Comparison of ENCODE assay signal across 24 mouse cellular contexts in the genomic region with DNA sequence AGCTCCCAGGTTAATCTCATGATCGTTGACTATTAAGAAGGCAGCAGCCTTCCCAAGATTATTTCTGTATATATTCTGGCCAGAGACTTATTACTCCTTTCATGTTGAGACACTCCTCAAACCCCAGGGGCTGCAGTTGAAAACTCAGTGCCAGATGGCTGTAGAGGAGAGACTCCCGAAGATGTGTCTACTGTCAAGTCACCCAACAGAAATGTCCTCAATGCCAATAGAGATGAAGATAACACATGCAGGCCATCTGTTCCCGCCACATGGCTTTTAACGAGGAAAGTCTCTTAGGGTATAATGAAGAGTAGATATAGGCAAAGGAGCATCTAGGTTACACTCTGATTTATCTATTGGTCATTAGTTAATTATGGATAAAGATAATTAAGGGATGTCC.
A peak's percentile ranks its signal among the peaks of the same experiment; 100 is the strongest.
DNase-seq lines count a peak whose midpoint lies in the region; ATAC-seq and TF ChIP-seq lines count a peak whose summit lies in the region.
"Had no signal": no experiment of that assay in that cellular context is flagged by ENCODE, and none has a peak within 500 bp of the region (broad histone marks: within the 10 kb centered on the region; RNA-seq: fewer than 3 reads in every experiment).

No protein-coding gene starts in this region.

- no peaks in the 10 kb centered on the region for H3K4me1 ChIP-seq in hindbrain, embryonic 11.5 days (replicated peaks; ENCODE audit: control insufficient read depth, insufficient read depth, low read length)
- no peaks in the 10 kb centered on the region for H3K4me1 ChIP-seq in hindbrain, embryonic 16.5 days (ENCODE audit: control insufficient read depth, insufficient read depth, low read depth, low read length)
- no peaks in the 10 kb centered on the region for H3K4me1 ChIP-seq in forebrain, postnatal 0 days (ENCODE audit: insufficient read depth)
- H3K4me1 ChIP-seq: embryonic facial prominence, embryonic 12.5 days; limb, embryonic 15.5 days; liver, embryonic 15.5 days; midbrain, embryonic 12.5 days; neural tube, embryonic 12.5 days; stomach, embryonic 15.5 days had no signal

- H3K27me3 ChIP-seq in hindbrain, embryonic 11.5 days (ENCODE audit: control insufficient read depth, insufficient read depth, low read length): no peaks in the 10 kb centered on the region
- H3K27me3 ChIP-seq in hindbrain, embryonic 16.5 days (replicated peaks; ENCODE audit: control insufficient read depth, insufficient read depth, low read length): no peaks in the 10 kb centered on the region
- H3K27me3 ChIP-seq in forebrain, postnatal 0 days (ENCODE audit: insufficient read depth, low read length): no peaks in the 10 kb centered on the region
- H3K27me3 ChIP-seq: CH12.LX; embryonic facial prominence, embryonic 12.5 days; limb, embryonic 15.5 days; liver, embryonic 15.5 days; midbrain, embryonic 12.5 days; neural tube, embryonic 12.5 days; stomach, embryonic 15.5 days had no signal

- intact Hi-C loops in heart, postnatal 14 days (cut with DNase I): no loop called here

- H3K9me3 ChIP-seq in hindbrain, embryonic 11.5 days (ENCODE audit: control insufficient read depth, low read length): no peaks in the 10 kb centered on the region
- H3K9me3 ChIP-seq in hindbrain, embryonic 16.5 days (ENCODE audit: control insufficient read depth, low read length): no peaks in the 10 kb centered on the region
- H3K9me3 ChIP-seq in forebrain, postnatal 0 days (ENCODE audit: low read length): no peaks in the 10 kb centered on the region
- H3K9me3 ChIP-seq: embryonic facial prominence, embryonic 12.5 days; limb, embryonic 15.5 days; liver, embryonic 15.5 days; midbrain, embryonic 12.5 days; neural tube, embryonic 12.5 days; stomach, embryonic 15.5 days had no signal

- no peak overlapping the region for H3K4me2 ChIP-seq in hindbrain, embryonic 11.5 days (replicated peaks; ENCODE audit: low read depth, low read length)
- no peak overlapping the region for H3K4me2 ChIP-seq in hindbrain, embryonic 16.5 days (ENCODE audit: low read length)
- H3K4me2 ChIP-seq in forebrain, postnatal 0 days (ENCODE audit: low read depth): no peak overlapping the region
- H3K4me2 ChIP-seq: embryonic facial prominence, embryonic 12.5 days; limb, embryonic 15.5 days; liver, embryonic 15.5 days; midbrain, embryonic 12.5 days; neural tube, embryonic 12.5 days; stomach, embryonic 15.5 days had no signal

- no peak overlapping the region for H3K4me3 ChIP-seq in hindbrain, embryonic 11.5 days (ENCODE audit: low read depth, low read length)
- no peak overlapping the region for H3K4me3 ChIP-seq in hindbrain, embryonic 16.5 days (ENCODE audit: low read length)
- no peak overlapping the region for H3K4me3 ChIP-seq in forebrain, postnatal 0 days (ENCODE audit: low read depth, low read length)
- H3K4me3 ChIP-seq: embryonic facial prominence, embryonic 12.5 days; erythroblast, embryonic 14.5 days; limb, embryonic 15.5 days; liver, embryonic 15.5 days; midbrain, embryonic 12.5 days; neural tube, embryonic 12.5 days; stomach, embryonic 15.5 days had no signal

- H3K9ac ChIP-seq in hindbrain, embryonic 11.5 days (ENCODE audit: low read depth, low read length): no peak overlapping the region
- no peak overlapping the region for H3K9ac ChIP-seq in hindbrain, embryonic 16.5 days (ENCODE audit: low read depth, low read length)
- H3K9ac ChIP-seq in forebrain, postnatal 0 days: no peak overlapping the region
- H3K9ac ChIP-seq: embryonic facial prominence, embryonic 12.5 days; limb, embryonic 15.5 days; liver, embryonic 15.5 days; midbrain, embryonic 12.5 days; neural tube, embryonic 12.5 days; stomach, embryonic 15.5 days had no signal

- WGBS in hindbrain, embryonic 11.5 days: 85% methylated on average over 4 of the region's 4 CpGs
- 70% methylated on average over 4 of the region's 4 CpGs for WGBS in hindbrain, embryonic 16.5 days
- WGBS in forebrain, postnatal 0 days: 61% methylated on average over 4 of the region's 4 CpGs

- TF ChIP-seq CTCF in forebrain, postnatal 0 days (IDR thresholded peaks at IDR 0.05; ENCODE audit: low read depth): no peak

- no peak for ATAC-seq in hindbrain, embryonic 11.5 days (ENCODE audit: low FRiP score)
- no peak for ATAC-seq in hindbrain, embryonic 16.5 days
- peak; percentile 43; the same call in 1 of the 2 replicates for ATAC-seq in forebrain, postnatal 0 days

- peak; percentile 50 to 81 for DNase-seq in cerebellum, postnatal 14 days
- no peak for DNase-seq in cerebellum, adult 11 months
- DNase-seq in hindbrain, embryonic 11.5 days (ENCODE audit: low spot score): peak; percentile 3
- DNase-seq in MN1 (ENCODE audit: low spot score): peak; percentile 52
- peak; percentile 53 for DNase-seq in forebrain, postnatal 0 days
- no peak for DNase-seq in heart, postnatal 14 days
- no peak for DNase-seq in kidney, adult 9 months
- DNase-seq: adrenal gland, postnatal 36 days; gastrocnemius, postnatal 14 days; heart, adult 18-20 months; heart, postnatal 4 days; kidney, adult 8-10 months; kidney, postnatal 25 days; thymus, adult 2 months had no signal

- no peak overlapping the region for H3K27ac ChIP-seq in hindbrain, embryonic 11.5 days (ENCODE audit: low read depth, low read length)
- H3K27ac ChIP-seq in hindbrain, embryonic 16.5 days (ENCODE audit: low read depth, low read length): no peak overlapping the region
- no peak overlapping the region for H3K27ac ChIP-seq in forebrain, postnatal 0 days (ENCODE audit: low read depth, low read length)
- H3K27ac ChIP-seq: embryonic facial prominence, embryonic 12.5 days; limb, embryonic 15.5 days; liver, embryonic 15.5 days; macrophage; midbrain, embryonic 12.5 days; neural tube, embryonic 12.5 days; stomach, embryonic 15.5 days had no signal

- H3K36me3 ChIP-seq in hindbrain, embryonic 11.5 days (ENCODE audit: control insufficient read depth, insufficient read depth, low read length): no peaks in the 10 kb centered on the region
- no peaks in the 10 kb centered on the region for H3K36me3 ChIP-seq in hindbrain, embryonic 16.5 days (ENCODE audit: control insufficient read depth, insufficient read depth, low read length)
- no peaks in the 10 kb centered on the region for H3K36me3 ChIP-seq in forebrain, postnatal 0 days (ENCODE audit: insufficient read depth)
- H3K36me3 ChIP-seq: embryonic facial prominence, embryonic 12.5 days; limb, embryonic 15.5 days; liver, embryonic 15.5 days; midbrain, embryonic 12.5 days; neural tube, embryonic 12.5 days; stomach, embryonic 15.5 days had no signal

Comparison
In these comparisons a context has a peak if more than half of its experiments do, and no peak if none do; other contexts are left out.
1. DNase-seq: peak in cerebellum, postnatal 14 days (2 of 2), hindbrain, embryonic 11.5 days (single experiment), MN1 (single experiment) and forebrain, postnatal 0 days (single experiment); none in cerebellum, adult 11 months (single experiment), heart, postnatal 14 days (0 of 2) and kidney, adult 9 months (single experiment).